Mouse (Mus musculus): ENCODE results near the gene Lrrc74b. TPM values are rescaled to one million over a fixed set of nuclear protein-coding genes. Genes with fewer than 3 reads are reported as not detected.
A peak's percentile ranks its signal among the peaks of the same experiment; 100 is the strongest.

Gene Lrrc74b
- polyA plus RNA-seq, 1 experiment from 2014 or later, result 0.58 TPM

DNA sequence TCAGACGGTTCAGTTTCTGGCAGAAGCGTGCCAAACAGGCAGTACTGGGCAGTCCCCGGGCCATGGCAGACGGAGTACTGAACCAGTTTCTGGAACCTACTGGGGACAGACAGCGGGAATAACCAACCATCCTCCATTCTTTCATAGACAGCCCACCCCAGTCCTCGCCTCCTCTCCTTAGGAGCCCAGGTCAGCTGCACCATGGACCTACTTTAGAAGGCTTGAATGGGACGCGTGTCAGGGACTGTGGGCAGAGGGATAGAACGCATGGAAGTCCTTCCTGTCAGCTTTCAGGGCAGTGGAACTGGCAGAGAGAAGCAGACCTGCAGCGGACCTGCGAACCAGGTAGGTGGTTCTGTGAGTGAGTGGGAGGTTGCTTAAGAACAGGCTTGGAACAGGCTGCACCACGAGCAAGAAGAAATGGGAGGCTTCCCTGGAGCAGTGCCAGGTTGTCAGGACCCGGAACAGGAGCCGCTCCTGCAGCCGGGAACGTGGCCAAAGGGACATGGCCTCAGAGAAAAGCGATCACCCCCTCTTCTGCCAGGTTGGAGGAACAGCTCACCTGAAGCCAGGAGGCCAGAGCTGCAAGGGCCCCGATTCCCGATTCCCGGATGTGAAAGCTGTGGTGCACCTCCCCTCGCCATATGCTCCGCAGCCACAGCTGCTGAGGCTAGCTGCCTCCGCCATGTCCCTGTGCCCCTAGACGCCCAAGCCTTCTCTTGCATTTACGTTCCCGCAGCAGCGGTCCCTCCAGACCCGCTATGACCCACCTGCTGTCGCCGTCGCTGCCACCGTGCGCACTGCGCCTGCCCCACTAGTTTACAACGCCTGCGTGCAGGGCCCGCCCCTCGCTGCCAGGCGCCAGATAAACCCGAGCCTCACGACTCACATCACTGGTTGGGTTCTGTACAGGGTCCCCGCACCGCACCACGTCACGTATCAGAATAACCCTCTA lies 15.1 kb upstream of the Lrrc74b start:
- peak; percentile 81 for ATAC-seq (replicated peaks; ENCODE audit: extremely low read depth, insufficient read depth, low FRiP score)
- Histone ChIP-seq H3K36me3 (ENCODE audit: control insufficient read depth, insufficient read depth) (no peaks in the 10 kb centered on the region), H3K4me3 (ENCODE audit: low read length) (peak overlapping the region; percentile 67), H3K4me1 (ENCODE audit: control insufficient read depth, insufficient read depth, low read length) (peaks cover 5% of the 10 kb centered on the region), H3K27ac (ENCODE audit: low read length) (no peak overlapping the region), H3K9ac (ENCODE audit: low read length) (peak overlapping the region; percentile 77), H3K27me3 (ENCODE audit: control insufficient read depth, insufficient read depth, low read length) (peaks cover 3% of the 10 kb centered on the region), H3K9me3 (replicated peaks; ENCODE audit: control insufficient read depth, low read length) (no peaks in the 10 kb centered on the region), H3K4me2 (ENCODE audit: low read depth, low read length) (peak overlapping the region; percentile 86)
- WGBS, result 12% methylated on average over 45 of the region's 45 CpGs

DNA sequence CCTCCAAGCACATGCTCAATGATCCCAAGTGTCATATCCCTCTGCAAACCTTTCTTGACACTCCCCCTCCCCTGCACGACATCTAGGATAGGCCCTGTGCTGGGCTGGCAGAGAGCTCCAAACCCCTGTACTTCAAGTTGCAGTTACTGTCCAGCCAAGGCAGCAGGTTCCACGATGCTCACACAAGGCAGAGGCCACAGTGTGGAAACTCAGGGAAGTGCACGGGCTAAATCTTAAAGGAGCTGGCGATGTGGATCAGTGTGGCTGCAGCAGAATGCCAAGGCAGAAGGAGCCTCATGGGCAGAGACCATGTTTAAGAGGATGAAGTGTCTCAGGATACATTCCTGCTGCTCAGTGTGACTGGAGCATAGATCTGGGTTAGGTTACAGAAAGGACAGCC lies 5.1 kb upstream of the Lrrc74b start:
- no peaks in the 10 kb centered on the region for H3K9me3 ChIP-seq (replicated peaks; ENCODE audit: control insufficient read depth, low read length)
- no peak overlapping the region for H3K4me2 ChIP-seq (ENCODE audit: low read depth, low read length)
- peaks cover 8% of the 10 kb centered on the region for H3K4me1 ChIP-seq (ENCODE audit: control insufficient read depth, insufficient read depth, low read length)
- 15% methylated on average over 4 of the region's 4 CpGs for WGBS
- ATAC-seq (replicated peaks; ENCODE audit: extremely low read depth, insufficient read depth, low FRiP score), result no peak
- H3K9ac ChIP-seq (ENCODE audit: low read length), result no peak overlapping the region
- H3K27me3 ChIP-seq (ENCODE audit: control insufficient read depth, insufficient read depth, low read length), result peaks cover 13% of the 10 kb centered on the region
- no peak overlapping the region for H3K4me3 ChIP-seq (ENCODE audit: low read length)
- H3K27ac ChIP-seq (ENCODE audit: low read length), result no peak overlapping the region
- H3K36me3 ChIP-seq (ENCODE audit: control insufficient read depth, insufficient read depth), result no peaks in the 10 kb centered on the region

DNA sequence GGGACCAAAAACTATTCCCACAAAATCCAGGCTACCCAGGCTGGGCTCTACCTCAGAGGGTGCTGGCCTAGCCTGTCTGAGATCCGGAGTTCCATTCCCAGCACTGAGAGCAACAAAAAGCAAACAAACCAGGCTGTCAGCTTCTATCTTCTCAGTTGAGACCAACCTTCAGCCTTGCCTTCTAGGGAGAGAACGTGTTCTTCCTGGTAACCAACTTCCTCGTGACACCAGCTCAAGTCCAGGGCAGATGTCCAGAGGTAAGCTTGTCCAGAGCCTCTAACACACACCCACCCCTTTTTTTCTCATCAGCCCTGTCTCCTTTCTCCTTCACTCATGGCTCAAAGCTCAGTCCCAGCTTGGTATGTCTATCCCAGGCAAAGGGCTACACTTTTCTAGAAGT lies 3.7 kb upstream of the Lrrc74b start:
- H3K4me2 ChIP-seq (ENCODE audit: low read depth, low read length), result no peak overlapping the region
- H3K4me3 ChIP-seq (ENCODE audit: low read length), result no peak overlapping the region
- no peaks in the 10 kb centered on the region for H3K9me3 ChIP-seq (replicated peaks; ENCODE audit: control insufficient read depth, low read length)
- H3K36me3 ChIP-seq (ENCODE audit: control insufficient read depth, insufficient read depth), result no peaks in the 10 kb centered on the region
- H3K4me1 ChIP-seq (ENCODE audit: control insufficient read depth, insufficient read depth, low read length), result peaks cover 11% of the 10 kb centered on the region
- WGBS, result 52% methylated on average over 3 of the region's 3 CpGs
- no peak overlapping the region for H3K27ac ChIP-seq (ENCODE audit: low read length)
- no peak for ATAC-seq (replicated peaks; ENCODE audit: extremely low read depth, insufficient read depth, low FRiP score)
- no peak overlapping the region for H3K9ac ChIP-seq (ENCODE audit: low read length)
- peaks cover 13% of the 10 kb centered on the region for H3K27me3 ChIP-seq (ENCODE audit: control insufficient read depth, insufficient read depth, low read length)

DNA sequence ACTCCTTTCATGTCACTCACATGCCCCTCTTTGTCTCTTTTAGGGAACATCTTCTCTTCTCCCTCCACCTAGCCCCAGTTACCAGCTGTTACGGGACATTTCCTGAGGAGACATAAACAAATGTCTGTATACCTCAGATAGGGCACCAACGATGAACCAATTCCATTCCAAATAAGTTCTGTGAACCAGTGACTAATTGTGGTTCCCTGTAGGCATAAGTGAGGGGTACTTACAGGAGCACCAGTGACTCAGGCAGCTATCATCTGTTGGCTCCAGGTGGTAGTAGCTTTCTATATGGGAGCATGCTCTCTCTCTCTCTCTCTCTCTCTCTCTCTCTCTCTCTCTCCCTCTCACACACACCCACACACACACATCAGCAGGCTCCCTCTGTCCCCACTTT lies 3.2 kb upstream of the Lrrc74b start:
- H3K27ac ChIP-seq (ENCODE audit: low read length), result no peak overlapping the region
- H3K9me3 ChIP-seq (replicated peaks; ENCODE audit: control insufficient read depth, low read length), result no peaks in the 10 kb centered on the region
- ATAC-seq (replicated peaks; ENCODE audit: extremely low read depth, insufficient read depth, low FRiP score), result no peak
- no peak overlapping the region for H3K4me3 ChIP-seq (ENCODE audit: low read length)
- H3K4me2 ChIP-seq (ENCODE audit: low read depth, low read length), result no peak overlapping the region
- H3K4me1 ChIP-seq (ENCODE audit: control insufficient read depth, insufficient read depth, low read length), result peaks cover 11% of the 10 kb centered on the region
- H3K9ac ChIP-seq (ENCODE audit: low read length), result no peak overlapping the region
- H3K36me3 ChIP-seq (ENCODE audit: control insufficient read depth, insufficient read depth), result no peaks in the 10 kb centered on the region
- WGBS, result 47% methylated on average over 2 of the region's 2 CpGs
- peaks cover 13% of the 10 kb centered on the region for H3K27me3 ChIP-seq (ENCODE audit: control insufficient read depth, insufficient read depth, low read length)

DNA sequence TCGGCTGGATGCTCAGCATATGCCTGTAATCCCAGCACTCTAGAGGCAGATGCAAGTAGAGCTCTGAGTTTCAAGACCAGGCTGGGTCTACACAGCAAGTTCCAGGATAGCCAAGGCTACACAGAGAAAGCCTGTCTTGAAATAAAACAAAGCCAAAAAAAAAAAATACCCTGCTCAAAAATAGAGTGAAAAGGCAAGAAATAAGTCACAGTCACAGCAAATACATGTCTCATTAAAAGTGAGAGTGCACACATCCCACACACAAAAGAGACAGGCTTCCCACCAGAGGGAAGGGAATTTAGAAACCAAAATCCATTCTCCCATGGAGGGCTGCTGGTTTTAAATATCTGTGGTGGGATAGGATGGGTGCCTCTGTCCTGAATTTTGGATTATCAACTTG lies 2.5 kb upstream of the Lrrc74b start:
- peaks cover 13% of the 10 kb centered on the region for H3K4me1 ChIP-seq (ENCODE audit: control insufficient read depth, insufficient read depth, low read length)
- H3K36me3 ChIP-seq (ENCODE audit: control insufficient read depth, insufficient read depth), result no peaks in the 10 kb centered on the region
- no peak for ATAC-seq (replicated peaks; ENCODE audit: extremely low read depth, insufficient read depth, low FRiP score)
- H3K4me3 ChIP-seq (ENCODE audit: low read length), result no peak overlapping the region
- no peak overlapping the region for H3K9ac ChIP-seq (ENCODE audit: low read length)
- H3K27ac ChIP-seq (ENCODE audit: low read length), result no peak overlapping the region
- no peaks in the 10 kb centered on the region for H3K9me3 ChIP-seq (replicated peaks; ENCODE audit: control insufficient read depth, low read length)
- H3K4me2 ChIP-seq (ENCODE audit: low read depth, low read length), result no peak overlapping the region
- 48% methylated on average over 1 of the region's 1 CpGs for WGBS
- peaks cover 13% of the 10 kb centered on the region for H3K27me3 ChIP-seq (ENCODE audit: control insufficient read depth, insufficient read depth, low read length)

DNA sequence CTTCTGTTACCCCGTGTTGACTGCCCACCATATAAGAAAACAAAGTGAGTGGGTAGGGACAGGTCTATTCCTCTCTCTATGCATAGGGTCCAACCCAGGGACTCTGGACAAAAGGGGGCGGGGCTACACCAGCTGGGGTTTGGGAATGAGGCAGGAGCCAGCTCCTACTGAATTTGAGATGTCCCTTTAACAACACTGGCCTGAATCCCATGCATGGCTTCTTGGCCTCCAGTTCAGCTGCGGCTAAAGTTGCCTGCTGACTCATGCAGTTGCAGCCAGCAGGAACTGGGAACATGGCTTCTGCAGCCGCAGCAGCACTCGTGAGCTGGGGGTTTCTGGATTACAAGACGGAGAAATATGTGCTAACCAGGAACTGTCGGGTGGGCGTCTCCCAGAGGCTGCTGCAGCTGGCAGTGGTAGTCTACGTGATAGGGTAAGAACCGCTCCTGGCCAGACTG lies 733 bp upstream of the Lrrc74b start, which contains the start of gene P2rx6:
TSS of gene P2rx6 (plus strand) at position 135 of the 458 bp plus-strand sequence.
- H3K27me3 ChIP-seq (ENCODE audit: control insufficient read depth, insufficient read depth, low read length), result peaks cover 7% of the 10 kb centered on the region
- peak within 1 kb of the TSS; percentile 50 for H3K4me3 ChIP-seq (ENCODE audit: low read length)
- peaks cover 21% of the 10 kb centered on the region for H3K4me1 ChIP-seq (ENCODE audit: control insufficient read depth, insufficient read depth, low read length)
- no peaks in the 10 kb centered on the region for H3K9me3 ChIP-seq (replicated peaks; ENCODE audit: control insufficient read depth, low read length)
- peak within 1 kb of the TSS; percentile 81 for H3K4me2 ChIP-seq (ENCODE audit: low read depth, low read length)
- peak within 1 kb of the TSS; percentile 53 for H3K27ac ChIP-seq (ENCODE audit: low read length)
- peak within 1 kb of the TSS; percentile 58 for H3K9ac ChIP-seq (ENCODE audit: low read length)
- 2% methylated on average over 10 of the region's 10 CpGs for WGBS
- ATAC-seq (replicated peaks; ENCODE audit: extremely low read depth, insufficient read depth, low FRiP score), result peak; percentile 37
- H3K36me3 ChIP-seq (ENCODE audit: control insufficient read depth, insufficient read depth), result no peaks in the 10 kb centered on the region

DNA sequence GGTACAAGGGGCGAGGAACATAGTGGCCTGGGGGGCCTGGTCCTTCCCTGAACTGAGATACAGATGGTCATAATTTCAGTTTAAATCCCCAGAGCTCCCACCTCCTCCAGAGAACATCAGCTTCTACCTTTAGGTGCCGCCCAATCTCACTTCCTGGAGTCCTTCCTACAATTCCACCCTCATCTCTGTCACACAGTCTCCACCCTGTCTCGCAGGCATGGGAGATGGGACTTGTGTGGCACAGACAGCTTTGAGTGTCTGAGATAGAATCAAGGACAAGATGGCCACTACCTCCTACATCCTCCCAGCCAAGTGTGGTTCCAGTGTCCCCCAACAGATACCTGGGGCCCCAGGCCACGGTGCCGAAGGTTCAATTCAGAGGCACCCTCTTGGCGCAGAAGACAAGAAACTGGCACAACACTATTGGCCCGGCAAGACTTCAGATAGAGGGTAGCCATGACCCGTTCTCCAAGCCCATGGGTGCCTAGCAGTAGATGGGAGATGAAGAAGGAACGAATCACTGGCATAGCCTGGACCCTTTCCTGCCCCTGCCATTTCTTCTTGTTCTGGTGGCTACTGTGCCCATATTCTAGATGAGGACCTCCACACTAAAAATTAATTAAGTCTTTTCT lies 1.5 kb downstream of the Lrrc74b start:
- Histone ChIP-seq H3K4me2 (ENCODE audit: low read depth, low read length) (0 out of 2 replicates have a peak overlapping the region, but pooled peaks have one; percentile 3), H3K36me3 (ENCODE audit: control insufficient read depth, insufficient read depth) (no peaks in the 10 kb centered on the region), H3K4me3 (ENCODE audit: low read length) (no peak overlapping the region), H3K4me1 (ENCODE audit: control insufficient read depth, insufficient read depth, low read length) (peaks cover 30% of the 10 kb centered on the region), H3K27me3 (ENCODE audit: control insufficient read depth, insufficient read depth, low read length) (peaks cover 7% of the 10 kb centered on the region; the same call in 1 of the 2 replicates), H3K9me3 (replicated peaks; ENCODE audit: control insufficient read depth, low read length) (no peaks in the 10 kb centered on the region), H3K9ac (ENCODE audit: low read length) (no peak overlapping the region), H3K27ac (ENCODE audit: low read length) (no peak overlapping the region)
- WGBS, result 72% methylated on average over 9 of the region's 9 CpGs
- ATAC-seq (replicated peaks; ENCODE audit: extremely low read depth, insufficient read depth, low FRiP score), result no peak

DNA sequence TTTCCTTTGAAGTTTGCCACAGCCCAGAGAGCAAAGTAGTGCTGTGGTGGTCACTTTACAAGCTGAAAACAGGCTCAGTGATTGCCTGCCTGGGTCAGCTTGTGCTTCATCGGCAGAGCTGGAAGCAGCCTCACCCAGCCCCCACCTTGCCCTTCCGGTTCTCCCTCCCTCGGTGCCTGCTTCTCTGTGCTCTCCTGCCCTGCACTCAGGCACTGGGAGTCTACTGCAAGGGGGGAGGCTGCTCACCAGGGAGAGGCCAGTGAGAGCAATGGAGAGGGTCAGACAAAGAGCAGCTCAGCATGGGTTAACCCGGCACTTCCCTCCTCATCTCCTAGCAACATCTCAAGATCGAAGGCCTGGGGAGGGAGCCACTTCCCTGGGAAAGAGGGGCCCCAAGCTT lies 2.2 kb downstream of the Lrrc74b start:
- Histone ChIP-seq H3K27ac (ENCODE audit: low read length) (no peak overlapping the region), H3K27me3 (ENCODE audit: control insufficient read depth, insufficient read depth, low read length) (peaks cover 7% of the 10 kb centered on the region; the same call in 1 of the 2 replicates), H3K4me1 (ENCODE audit: control insufficient read depth, insufficient read depth, low read length) (peaks cover 36% of the 10 kb centered on the region), H3K36me3 (ENCODE audit: control insufficient read depth, insufficient read depth) (no peaks in the 10 kb centered on the region), H3K9ac (ENCODE audit: low read length) (no peak overlapping the region; the same call in 1 of the 2 replicates), H3K4me2 (ENCODE audit: low read depth, low read length) (peak overlapping the region; percentile 3), H3K4me3 (ENCODE audit: low read length) (no peak overlapping the region), H3K9me3 (replicated peaks; ENCODE audit: control insufficient read depth, low read length) (no peaks in the 10 kb centered on the region)
- ATAC-seq (replicated peaks; ENCODE audit: extremely low read depth, insufficient read depth, low FRiP score), result 0 out of 2 replicates have a peak, but pooled peaks have one; percentile 7
- 2% methylated on average over 5 of the region's 5 CpGs for WGBS
